Mouse (Mus musculus): ENCODE results near the gene Bag2. TPM values are rescaled to one million over a fixed set of nuclear protein-coding genes. Genes with fewer than 3 reads are reported as not detected.

Bag2 gene
- polyA plus RNA-seq (2012; rRNA removed), result 10.5 and 11.4 TPM in 2 replicates

DNA sequence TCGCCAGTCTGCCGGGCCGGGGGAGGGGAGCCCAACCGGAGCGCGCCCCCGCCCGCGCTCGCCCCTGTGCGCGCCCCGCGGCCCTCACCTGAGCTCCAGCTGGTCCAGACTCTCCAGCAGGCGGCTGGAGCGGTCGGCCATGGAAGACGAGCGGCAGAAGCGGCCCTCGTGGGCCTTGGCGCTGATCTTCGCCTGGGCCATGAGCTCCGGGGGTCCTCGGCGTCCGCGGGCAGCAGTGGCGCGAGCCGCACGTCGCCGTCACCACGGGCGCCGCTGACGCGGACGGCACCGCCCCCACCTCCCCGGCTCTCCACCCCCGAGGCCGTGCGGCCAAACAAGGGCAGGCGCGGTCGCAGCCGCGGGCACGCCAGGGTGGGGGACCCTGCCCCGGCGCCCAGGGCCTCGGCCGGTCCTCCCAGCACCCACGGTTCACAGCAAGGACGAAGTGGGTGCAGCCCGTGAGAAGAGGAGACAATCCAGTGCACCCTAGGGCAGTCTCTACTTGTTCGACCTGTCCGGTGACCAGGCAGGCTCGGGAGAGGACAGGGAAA, at the start of gene Bag2:
Gene Bag2 (minus strand): TSS at position 305 of the 551 bp plus-strand sequence.
- Histone ChIP-seq H3K4me3 (ENCODE audit: control insufficient read depth, low read depth, low read length) (peak within 1 kb of the TSS; percentile 95), H3K36me3 (ENCODE audit: control insufficient read depth, insufficient read depth, low read length) (no peaks in the 10 kb centered on the region), H3K27me3 (ENCODE audit: control insufficient read depth, insufficient read depth, low read length) (no peaks in the 10 kb centered on the region), H3K27ac (ENCODE audit: control insufficient read depth, insufficient read depth, low read depth, low read length) (peak within 1 kb of the TSS; percentile 90), H3K4me1 (ENCODE audit: control insufficient read depth, insufficient read depth, low read length) (peaks cover 13% of the 10 kb centered on the region)
- TF ChIP-seq POLR2A (IDR thresholded peaks at IDR 0.05; ENCODE audit: control insufficient read depth, low read depth, low read length) (0 out of 2 replicates have a peak, but pooled peaks have one; percentile 36), CTCF (IDR thresholded peaks at IDR 0.05; ENCODE audit: control insufficient read depth, insufficient read depth, insufficient replicate concordance, low read depth, low read length) (no peak)

DNA sequence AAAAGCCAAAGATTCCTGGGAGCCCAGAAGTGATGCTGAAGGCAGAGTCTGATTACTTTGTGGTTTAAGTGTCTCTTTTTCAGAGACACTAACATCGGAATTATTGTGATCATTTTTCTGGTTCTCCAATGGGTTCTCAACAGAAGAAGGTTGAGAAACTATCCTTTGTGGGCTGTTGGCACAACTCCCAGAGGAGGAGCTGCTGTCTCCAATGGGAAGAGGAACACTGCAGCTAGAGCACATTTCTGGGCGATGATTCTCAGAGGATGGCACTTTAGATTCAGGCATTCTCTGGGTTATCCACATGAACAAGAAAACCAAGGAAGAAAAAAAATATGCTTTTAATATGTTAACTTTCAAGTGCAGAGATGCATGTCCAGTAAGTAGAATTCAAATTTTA, 45.7 kb upstream of the Bag2 start:
- H3K4me3 ChIP-seq (ENCODE audit: control insufficient read depth, low read depth, low read length), result no peak overlapping the region
- no peak overlapping the region for H3K27ac ChIP-seq (ENCODE audit: control insufficient read depth, insufficient read depth, low read depth, low read length)
- H3K27me3 ChIP-seq (ENCODE audit: control insufficient read depth, insufficient read depth, low read length), result no peaks in the 10 kb centered on the region
- no peaks in the 10 kb centered on the region for H3K4me1 ChIP-seq (ENCODE audit: control insufficient read depth, insufficient read depth, low read length)
- TF ChIP-seq POLR2A (IDR thresholded peaks at IDR 0.05; ENCODE audit: control insufficient read depth, low read depth, low read length) (no peak), CTCF (IDR thresholded peaks at IDR 0.05; ENCODE audit: control insufficient read depth, insufficient read depth, insufficient replicate concordance, low read depth, low read length) (no peak)
- H3K36me3 ChIP-seq (ENCODE audit: control insufficient read depth, insufficient read depth, low read length), result no peaks in the 10 kb centered on the region; the same call in 1 of the 2 replicates

DNA sequence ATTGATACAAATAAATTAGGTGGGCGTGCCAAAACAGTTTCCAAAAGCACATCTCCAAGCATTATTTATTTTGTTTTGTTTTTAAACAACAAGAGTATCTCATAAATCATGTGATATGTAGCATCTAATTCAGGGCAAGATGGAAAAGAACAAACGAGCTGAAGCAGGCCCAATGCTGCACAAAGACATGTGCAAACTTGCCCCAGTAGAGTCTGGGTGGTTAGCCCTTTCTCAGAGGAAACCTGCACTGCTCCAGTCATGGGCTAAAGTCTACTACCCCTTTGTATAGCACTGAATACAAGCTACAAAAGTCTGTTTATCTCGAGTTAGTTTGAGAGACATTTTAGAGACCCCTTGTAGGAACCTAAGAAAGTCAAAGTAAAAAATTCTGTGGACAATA, 42.0 kb upstream of the Bag2 start:
- no peaks in the 10 kb centered on the region; the same call in 1 of the 2 replicates for H3K36me3 ChIP-seq (ENCODE audit: control insufficient read depth, insufficient read depth, low read length)
- H3K4me3 ChIP-seq (ENCODE audit: control insufficient read depth, low read depth, low read length), result no peak overlapping the region
- H3K27ac ChIP-seq (ENCODE audit: control insufficient read depth, insufficient read depth, low read depth, low read length), result no peak overlapping the region
- TF ChIP-seq CTCF (IDR thresholded peaks at IDR 0.05; ENCODE audit: control insufficient read depth, insufficient read depth, insufficient replicate concordance, low read depth, low read length) (no peak), POLR2A (IDR thresholded peaks at IDR 0.05; ENCODE audit: control insufficient read depth, low read depth, low read length) (no peak)
- no peaks in the 10 kb centered on the region for H3K27me3 ChIP-seq (ENCODE audit: control insufficient read depth, insufficient read depth, low read length)
- no peaks in the 10 kb centered on the region for H3K4me1 ChIP-seq (ENCODE audit: control insufficient read depth, insufficient read depth, low read length)

DNA sequence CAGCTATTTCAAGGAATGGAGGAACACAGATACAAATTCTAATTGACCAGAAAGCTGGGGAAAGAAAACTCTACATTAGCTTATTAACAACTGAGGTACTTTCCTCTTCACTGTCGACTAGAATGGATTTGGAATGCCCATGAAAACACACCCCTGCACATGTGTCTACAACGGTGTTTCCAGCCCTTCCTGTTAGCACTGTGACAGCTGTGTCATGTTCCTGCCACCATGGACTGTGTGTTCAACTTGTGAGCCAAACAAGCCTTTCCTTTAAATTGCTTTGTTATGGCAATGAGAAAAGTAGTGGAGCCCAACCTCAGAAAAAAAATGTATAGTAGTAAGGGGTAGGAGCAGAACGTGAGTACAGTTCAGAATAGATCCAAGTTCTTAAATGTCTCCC, 30.9 kb upstream of the Bag2 start:
- H3K36me3 ChIP-seq (ENCODE audit: control insufficient read depth, insufficient read depth, low read length), result no peaks in the 10 kb centered on the region
- H3K4me3 ChIP-seq (ENCODE audit: control insufficient read depth, low read depth, low read length), result no peak overlapping the region
- no peaks in the 10 kb centered on the region for H3K27me3 ChIP-seq (ENCODE audit: control insufficient read depth, insufficient read depth, low read length)
- no peak for TF ChIP-seq POLR2A (IDR thresholded peaks at IDR 0.05; ENCODE audit: control insufficient read depth, low read depth, low read length)
- no peak for TF ChIP-seq CTCF (IDR thresholded peaks at IDR 0.05; ENCODE audit: control insufficient read depth, insufficient read depth, insufficient replicate concordance, low read depth, low read length)
- no peaks in the 10 kb centered on the region for H3K4me1 ChIP-seq (ENCODE audit: control insufficient read depth, insufficient read depth, low read length)
- H3K27ac ChIP-seq (ENCODE audit: control insufficient read depth, insufficient read depth, low read depth, low read length), result peak overlapping the region; percentile 48; the same call in 1 of the 2 replicates

DNA sequence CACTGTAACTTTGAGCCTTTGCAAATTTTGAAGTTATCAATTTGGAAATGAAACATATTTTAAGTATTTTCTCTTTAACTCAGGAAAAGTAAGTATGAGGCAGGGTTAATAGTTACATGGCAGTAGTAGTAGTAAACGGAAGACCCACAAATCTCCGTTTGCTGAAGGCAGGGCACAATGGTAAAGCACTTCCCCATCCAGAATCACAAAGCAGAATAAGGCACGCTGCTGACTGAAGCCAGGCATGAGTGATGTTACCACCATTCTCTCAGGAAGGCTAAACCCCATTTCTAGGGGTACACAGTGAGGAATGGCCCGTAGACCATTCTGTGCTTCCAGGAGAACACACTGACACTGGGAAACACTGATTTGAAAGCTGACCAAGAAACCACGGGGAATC, 30.5 kb upstream of the Bag2 start:
- Histone ChIP-seq H3K4me3 (ENCODE audit: control insufficient read depth, low read depth, low read length) (no peak overlapping the region), H3K27me3 (ENCODE audit: control insufficient read depth, insufficient read depth, low read length) (no peaks in the 10 kb centered on the region), H3K27ac (ENCODE audit: control insufficient read depth, insufficient read depth, low read depth, low read length) (no peak overlapping the region; the same call in 1 of the 2 replicates), H3K36me3 (ENCODE audit: control insufficient read depth, insufficient read depth, low read length) (no peaks in the 10 kb centered on the region), H3K4me1 (ENCODE audit: control insufficient read depth, insufficient read depth, low read length) (no peaks in the 10 kb centered on the region)
- TF ChIP-seq POLR2A (IDR thresholded peaks at IDR 0.05; ENCODE audit: control insufficient read depth, low read depth, low read length), result no peak
- TF ChIP-seq CTCF (IDR thresholded peaks at IDR 0.05; ENCODE audit: control insufficient read depth, insufficient read depth, insufficient replicate concordance, low read depth, low read length), result no peak

DNA sequence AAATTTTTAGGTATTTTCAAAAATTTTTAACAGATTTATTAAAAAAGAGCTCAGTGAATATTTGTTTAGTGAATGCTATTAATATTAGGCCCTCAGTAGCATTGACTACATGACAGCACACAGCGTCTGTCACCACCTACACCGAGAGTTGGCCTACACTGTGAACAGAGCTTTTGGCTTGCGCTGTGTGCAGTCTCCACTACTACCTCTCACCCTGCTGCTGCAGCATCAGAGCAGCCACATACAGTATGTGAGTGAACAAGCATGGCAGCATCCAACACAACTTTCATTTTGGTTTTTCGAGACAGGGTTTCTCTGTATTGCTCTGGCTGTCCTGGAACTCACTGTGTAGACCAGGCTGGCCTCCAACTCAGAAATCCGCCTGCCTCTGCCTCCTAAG, 27.0 kb upstream of the Bag2 start:
- TF ChIP-seq POLR2A (IDR thresholded peaks at IDR 0.05; ENCODE audit: control insufficient read depth, low read depth, low read length) (no peak), CTCF (IDR thresholded peaks at IDR 0.05; ENCODE audit: control insufficient read depth, insufficient read depth, insufficient replicate concordance, low read depth, low read length) (no peak)
- Histone ChIP-seq H3K36me3 (ENCODE audit: control insufficient read depth, insufficient read depth, low read length) (no peaks in the 10 kb centered on the region), H3K27me3 (ENCODE audit: control insufficient read depth, insufficient read depth, low read length) (no peaks in the 10 kb centered on the region), H3K4me3 (ENCODE audit: control insufficient read depth, low read depth, low read length) (no peak overlapping the region), H3K27ac (ENCODE audit: control insufficient read depth, insufficient read depth, low read depth, low read length) (no peak overlapping the region), H3K4me1 (ENCODE audit: control insufficient read depth, insufficient read depth, low read length) (no peaks in the 10 kb centered on the region)

DNA sequence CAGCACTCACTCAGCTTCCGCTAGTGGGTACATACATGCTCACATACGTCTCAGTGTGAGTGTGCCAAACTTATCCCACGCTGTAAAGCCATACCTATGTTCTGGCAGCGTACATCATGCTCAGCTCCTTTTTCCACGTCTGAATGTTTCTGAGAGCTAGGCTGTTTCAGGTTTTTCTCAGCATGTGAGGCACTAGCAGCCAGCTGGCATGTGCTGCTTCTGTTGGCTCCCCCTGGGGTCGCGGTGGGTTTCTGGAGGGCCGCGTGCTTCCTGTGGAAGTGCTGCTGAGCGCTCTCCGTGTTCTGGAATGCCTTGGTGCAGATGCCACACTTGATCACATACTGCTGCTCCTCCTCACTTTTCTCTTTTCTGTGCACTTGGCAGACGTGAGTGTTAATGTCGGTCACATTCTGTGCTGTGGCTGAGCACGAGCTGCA, 18.6 kb upstream of the Bag2 start:
- H3K36me3 ChIP-seq (ENCODE audit: control insufficient read depth, insufficient read depth, low read length), result peaks cover 2% of the 10 kb centered on the region
- no peaks in the 10 kb centered on the region for H3K27me3 ChIP-seq (ENCODE audit: control insufficient read depth, insufficient read depth, low read length)

More for the DNA sequence above, 18.6 kb upstream of the Bag2 start:
- no peak for TF ChIP-seq CTCF (IDR thresholded peaks at IDR 0.05; ENCODE audit: control insufficient read depth, insufficient read depth, insufficient replicate concordance, low read depth, low read length)
- no peak for TF ChIP-seq POLR2A (IDR thresholded peaks at IDR 0.05; ENCODE audit: control insufficient read depth, low read depth, low read length)
- no peak overlapping the region for H3K4me3 ChIP-seq (ENCODE audit: control insufficient read depth, low read depth, low read length)
- H3K4me1 ChIP-seq (ENCODE audit: control insufficient read depth, insufficient read depth, low read length), result no peaks in the 10 kb centered on the region
- no peak overlapping the region for H3K27ac ChIP-seq (ENCODE audit: control insufficient read depth, insufficient read depth, low read depth, low read length)
